Mouse (Mus musculus): ENCODE results near the gene Nfyb. TPM values are rescaled to one million over a fixed set of nuclear protein-coding genes. Genes with fewer than 3 reads are reported as not detected.

Nfyb gene
- polyA plus RNA-seq, 1 experiment from 2014 or later, result 42.5 TPM

GRCm38 (mm10) chr10:82755213-82755890 lies 8.6 kb downstream of the Nfyb start:
- WGBS, result 92% methylated on average over 11 of the region's 11 CpGs
- peaks cover 9% of the 10 kb centered on the region for H3K4me1 ChIP-seq (replicated peaks)
- H3K9me3 ChIP-seq, result no peaks in the 10 kb centered on the region
- no peaks in the 10 kb centered on the region for H3K27me3 ChIP-seq (ENCODE audit: insufficient read depth, poor library complexity, severe bottlenecking)
- no peak for DNase-seq (ENCODE audit: low spot score)
- H3K27ac ChIP-seq, result no peak overlapping the region
- H3K4me3 ChIP-seq, result no peak overlapping the region
- peaks cover 100% of the 10 kb centered on the region for H3K36me3 ChIP-seq

GRCm38 (mm10) chr10:82754642-82755041 lies 9.3 kb downstream of the Nfyb start:
- no peak overlapping the region for H3K4me3 ChIP-seq
- no peaks in the 10 kb centered on the region for H3K27me3 ChIP-seq (ENCODE audit: insufficient read depth, poor library complexity, severe bottlenecking)
- peaks cover 100% of the 10 kb centered on the region for H3K36me3 ChIP-seq
- H3K9me3 ChIP-seq, result no peaks in the 10 kb centered on the region
- 96% methylated on average over 1 of the region's 1 CpGs for WGBS
- no peak overlapping the region for H3K27ac ChIP-seq
- DNase-seq (ENCODE audit: low spot score), result no peak
- H3K4me1 ChIP-seq (replicated peaks), result peaks cover 2% of the 10 kb centered on the region; the same call in 1 of the 2 replicates

- no peak overlapping the region for H3K4me3 ChIP-seq
Observed at GRCm38 (mm10) chr10:82752921-82753320, 11.0 kb downstream of the Nfyb start.

GRCm38 (mm10) chr10:82750778-82751177 lies 13.2 kb downstream of the Nfyb start:
- no peak for DNase-seq (ENCODE audit: low spot score)
- WGBS, result 94% methylated on average over 6 of the region's 6 CpGs
- Histone ChIP-seq H3K36me3 (peaks cover 100% of the 10 kb centered on the region), H3K27ac (no peak overlapping the region), H3K4me1 (replicated peaks) (no peaks in the 10 kb centered on the region), H3K27me3 (ENCODE audit: insufficient read depth, poor library complexity, severe bottlenecking) (no peaks in the 10 kb centered on the region), H3K4me3 (no peak overlapping the region), H3K9me3 (no peaks in the 10 kb centered on the region)

More at GRCm38 (mm10) chr10:82752921-82753320, 11.0 kb downstream of the Nfyb start:
- H3K36me3 ChIP-seq, result peaks cover 100% of the 10 kb centered on the region
- no peak overlapping the region for H3K27ac ChIP-seq
- H3K4me1 ChIP-seq (replicated peaks), result no peaks in the 10 kb centered on the region
- H3K27me3 ChIP-seq (ENCODE audit: insufficient read depth, poor library complexity, severe bottlenecking), result no peaks in the 10 kb centered on the region
- no peaks in the 10 kb centered on the region for H3K9me3 ChIP-seq
- WGBS, result 92% methylated on average over 3 of the region's 3 CpGs
- DNase-seq (ENCODE audit: low spot score), result no peak

GRCm38 (mm10) chr10:82746988-82747850 lies 16.7 kb downstream of the Nfyb start:
- Histone ChIP-seq H3K27ac (no peak overlapping the region), H3K36me3 (peaks cover 86% of the 10 kb centered on the region), H3K9me3 (no peaks in the 10 kb centered on the region), H3K4me1 (replicated peaks) (no peaks in the 10 kb centered on the region), H3K27me3 (ENCODE audit: insufficient read depth, poor library complexity, severe bottlenecking) (no peaks in the 10 kb centered on the region), H3K4me3 (no peak overlapping the region)
- 92% methylated on average over 15 of the region's 15 CpGs for WGBS
- DNase-seq (ENCODE audit: low spot score), result no peak

GRCm38 (mm10) chr10:82745301-82745700 lies 18.6 kb downstream of the Nfyb start:
- 91% methylated on average over 5 of the region's 5 CpGs for whole genome bisulfite sequencing
- no peaks in the 10 kb centered on the region for H3K27me3 ChIP-seq (ENCODE audit: insufficient read depth, poor library complexity, severe bottlenecking)
- H3K36me3 ChIP-seq, result peaks cover 74% of the 10 kb centered on the region
- DNase-seq (ENCODE audit: low spot score), result no peak
- H3K4me1 ChIP-seq (replicated peaks), result no peaks in the 10 kb centered on the region
- no peak overlapping the region for H3K27ac ChIP-seq
- H3K9me3 ChIP-seq, result no peaks in the 10 kb centered on the region
- H3K4me3 ChIP-seq, result no peak overlapping the region

- Histone ChIP-seq H3K27ac (no peak overlapping the region), H3K4me1 (replicated peaks) (no peaks in the 10 kb centered on the region), H3K4me3 (no peak overlapping the region), H3K27me3 (ENCODE audit: insufficient read depth, poor library complexity, severe bottlenecking) (no peaks in the 10 kb centered on the region), H3K36me3 (peaks cover 72% of the 10 kb centered on the region), H3K9me3 (no peaks in the 10 kb centered on the region)
- no peak for DNase-seq (ENCODE audit: low spot score)
- WGBS, result 91% methylated on average over 6 of the region's 6 CpGs
Observed at GRCm38 (mm10) chr10:82744296-82744695, 19.6 kb downstream of the Nfyb start.

- 89% methylated on average over 1 of the region's 1 CpGs for WGBS
- H3K4me1 ChIP-seq (replicated peaks), result no peaks in the 10 kb centered on the region
- peaks cover 71% of the 10 kb centered on the region for H3K36me3 ChIP-seq
- H3K27me3 ChIP-seq (ENCODE audit: insufficient read depth, poor library complexity, severe bottlenecking), result no peaks in the 10 kb centered on the region
- DNase-seq (ENCODE audit: low spot score), result no peak
- H3K27ac ChIP-seq, result no peak overlapping the region
- H3K4me3 ChIP-seq, result no peak overlapping the region
- no peaks in the 10 kb centered on the region for H3K9me3 ChIP-seq
Observed at GRCm38 (mm10) chr10:82742578-82742977, 21.4 kb downstream of the Nfyb start.

- Histone ChIP-seq H3K27me3 (ENCODE audit: insufficient read depth, poor library complexity, severe bottlenecking) (no peaks in the 10 kb centered on the region), H3K36me3 (peaks cover 65% of the 10 kb centered on the region), H3K27ac (no peak overlapping the region), H3K4me3 (no peak overlapping the region), H3K9me3 (no peaks in the 10 kb centered on the region), H3K4me1 (replicated peaks) (no peaks in the 10 kb centered on the region)
- no peak for DNase-seq (ENCODE audit: low spot score)
- WGBS, result 91% methylated on average over 4 of the region's 4 CpGs
Observed at GRCm38 (mm10) chr10:82741876-82742275, 22.1 kb downstream of the Nfyb start.

- peaks cover 60% of the 10 kb centered on the region for H3K36me3 ChIP-seq
- 85% methylated on average over 8 of the region's 8 CpGs for WGBS
- no peak for DNase-seq (ENCODE audit: low spot score)
Observed at GRCm38 (mm10) chr10:82741354-82741753, 22.6 kb downstream of the Nfyb start.

GRCm38 (mm10) chr10:82699296-82699941 lies 64.5 kb downstream of the Nfyb start:
- Histone ChIP-seq H3K4me1 (replicated peaks) (peaks cover 19% of the 10 kb centered on the region), H3K27me3 (ENCODE audit: insufficient read depth, poor library complexity, severe bottlenecking) (no peaks in the 10 kb centered on the region), H3K27ac (peak overlapping the region; percentile 92), H3K9me3 (no peaks in the 10 kb centered on the region), H3K36me3 (peaks cover 9% of the 10 kb centered on the region; the same call in 1 of the 2 replicates), H3K4me3 (peak overlapping the region; percentile 91)
- no peak for DNase-seq (ENCODE audit: low spot score)
- WGBS, result under 1% methylated on average over 59 of the region's 59 CpGs

More at GRCm38 (mm10) chr10:82741354-82741753, 22.6 kb downstream of the Nfyb start:
- H3K27me3 ChIP-seq (ENCODE audit: insufficient read depth, poor library complexity, severe bottlenecking), result no peaks in the 10 kb centered on the region
- H3K4me3 ChIP-seq, result no peak overlapping the region
- no peaks in the 10 kb centered on the region for H3K9me3 ChIP-seq
- H3K27ac ChIP-seq, result no peak overlapping the region
- H3K4me1 ChIP-seq (replicated peaks), result no peaks in the 10 kb centered on the region

GRCm38 (mm10) chr10:82698712-82699261 lies 65.2 kb downstream of the Nfyb start:
- Histone ChIP-seq H3K9me3 (no peaks in the 10 kb centered on the region), H3K36me3 (peaks cover 5% of the 10 kb centered on the region; the same call in 1 of the 2 replicates), H3K4me1 (replicated peaks) (peaks cover 19% of the 10 kb centered on the region), H3K27ac (peak overlapping the region; percentile 92), H3K27me3 (ENCODE audit: insufficient read depth, poor library complexity, severe bottlenecking) (no peaks in the 10 kb centered on the region), H3K4me3 (peak overlapping the region; percentile 91)
- under 1% methylated on average over 42 of the region's 42 CpGs for WGBS
- DNase-seq (ENCODE audit: low spot score), result peak; percentile 89

All from hindbrain, embryonic 10.5 days (tissue).